Mouse (Mus musculus) hindbrain, embryonic 13.5 days (tissue): ENCODE data around the gene Shc3. TPM values are rescaled to one million over a fixed set of nuclear protein-coding genes. Genes with fewer than 3 reads are reported as not detected.

Experiments
- ATAC-seq: fragments of 200-750 bp; cut with Nextera tagmentation; 2 replicates; pipeline ENCODE4 v1.8.0; 2017; ENCODE audit warnings: moderate TSS enrichment; ENCODE audit not compliant: low FRiP score
- H3K27ac ChIP-seq: fragments of 300-500 bp; sonication (generic); 2 replicates; pipeline ENCODE4 v1.5.1; 2015; ENCODE audit warnings: inconsistent platforms, mild to moderate bottlenecking, moderate library complexity
- H3K27me3 ChIP-seq: fragments of 300-500 bp; sonication (generic); 2 replicates; pipeline ENCODE4 v1.6.1; 2015; ENCODE audit warnings: mild to moderate bottlenecking, inconsistent platforms
- H3K36me3 ChIP-seq: fragments of 300-500 bp; sonication (generic); 2 replicates; pipeline ENCODE4 v1.6.1; 2015; ENCODE audit warnings: mild to moderate bottlenecking, inconsistent platforms
- H3K4me1 ChIP-seq: fragments of 300-500 bp; sonication (generic); replicated peaks from 2 replicates; pipeline ENCODE4 v1.6.1; 2015; ENCODE audit warnings: inconsistent platforms
- H3K4me2 ChIP-seq: fragments of 300-500 bp; sonication (generic); 2 replicates; pipeline ENCODE4 v1.6.1; 2015; ENCODE audit warnings: inconsistent platforms, mild to moderate bottlenecking, moderate library complexity
- H3K4me3 ChIP-seq: fragments of 300-500 bp; sonication (generic); 2 replicates; pipeline ENCODE4 v1.5.1; 2015; ENCODE audit warnings: mild to moderate bottlenecking, inconsistent platforms
- H3K9ac ChIP-seq: fragments of 300-500 bp; sonication (generic); 2 replicates; pipeline ENCODE4 v1.6.1; 2015; ENCODE audit warnings: mild to moderate bottlenecking, inconsistent platforms
- H3K9me3 ChIP-seq: fragments of 300-500 bp; sonication (generic); 2 replicates; pipeline ENCODE4 v1.6.1; 2016; ENCODE audit warnings: inconsistent platforms
- WGBS: fragments of 180-500 bp; shearing (Covaris S2); methylation state at CpG from one replicate; pipeline ENCODE4 v1.1.7; 2015; 5-methylcytosine and 5-hydroxymethylcytosine counted together
- polyA plus RNA-seq: library from polyadenylated mRNA; unstranded; fragments of >200 nt; fragmentation: Nextera tagmentation; extraction: Ambion mirVana; gene quantifications from 2 replicates; pipeline ENCODE4 v1.2.1, GENCODE M21; 2015

Shc3 gene
- polyA plus RNA-seq, 1 experiment from 2014 or later: 4.2 TPM

DNA sequence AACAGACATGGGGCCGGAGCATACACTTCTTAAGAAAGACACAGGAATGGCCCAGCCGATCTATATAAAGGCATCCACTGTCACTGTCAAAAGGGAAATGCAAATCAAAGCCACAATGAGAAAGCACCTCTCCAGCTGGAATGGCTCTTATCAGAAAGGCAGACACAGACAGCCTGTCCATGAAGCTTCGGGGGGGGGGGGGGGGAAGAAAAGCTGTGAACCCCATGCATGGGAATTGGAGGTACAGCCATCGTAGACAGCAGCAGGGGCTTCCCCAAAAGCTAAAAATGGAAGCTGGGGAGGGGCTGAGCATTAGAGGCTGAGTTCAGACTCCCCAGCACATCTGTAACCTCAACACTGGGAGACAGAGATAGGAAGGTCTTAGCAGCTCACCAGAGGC lies 181.3 kb downstream of the Shc3 start:
- Histone ChIP-seq H3K27ac (no peak overlapping the region), H3K4me3 (no peak overlapping the region), H3K36me3 (no peaks in the 10 kb centered on the region), H3K9ac (no peak overlapping the region), H3K9me3 (no peaks in the 10 kb centered on the region), H3K4me2 (no peak overlapping the region), H3K27me3 (no peaks in the 10 kb centered on the region), H3K4me1 (peaks cover 3% of the 10 kb centered on the region)
- ATAC-seq: no peak
- 48% methylated on average over 4 of the region's 4 CpGs for WGBS

DNA sequence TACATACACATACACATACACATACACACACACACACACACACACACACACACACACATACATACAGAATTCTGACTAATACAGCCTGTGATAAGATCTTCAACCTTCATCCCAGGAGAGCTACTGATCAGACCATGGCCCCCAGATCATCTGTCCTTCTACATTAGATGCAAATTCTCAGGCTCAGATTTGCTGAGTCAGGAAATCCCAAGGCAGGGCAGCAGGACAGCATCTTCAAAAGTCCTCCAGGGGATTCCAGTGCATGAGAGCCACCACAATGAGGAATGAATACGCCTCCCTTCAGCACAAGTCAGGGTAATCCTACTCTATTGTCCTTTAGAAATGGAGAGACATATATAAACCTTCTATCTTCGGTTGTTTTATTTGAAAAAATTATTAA lies 184.3 kb downstream of the Shc3 start:
- Histone ChIP-seq H3K27ac (no peak overlapping the region), H3K9ac (no peak overlapping the region), H3K9me3 (no peaks in the 10 kb centered on the region), H3K4me3 (no peak overlapping the region), H3K27me3 (no peaks in the 10 kb centered on the region), H3K4me1 (peaks cover 3% of the 10 kb centered on the region), H3K36me3 (no peaks in the 10 kb centered on the region), H3K4me2 (no peak overlapping the region)
- WGBS: 74% methylated on average over 2 of the region's 2 CpGs
- no peak for ATAC-seq

DNA sequence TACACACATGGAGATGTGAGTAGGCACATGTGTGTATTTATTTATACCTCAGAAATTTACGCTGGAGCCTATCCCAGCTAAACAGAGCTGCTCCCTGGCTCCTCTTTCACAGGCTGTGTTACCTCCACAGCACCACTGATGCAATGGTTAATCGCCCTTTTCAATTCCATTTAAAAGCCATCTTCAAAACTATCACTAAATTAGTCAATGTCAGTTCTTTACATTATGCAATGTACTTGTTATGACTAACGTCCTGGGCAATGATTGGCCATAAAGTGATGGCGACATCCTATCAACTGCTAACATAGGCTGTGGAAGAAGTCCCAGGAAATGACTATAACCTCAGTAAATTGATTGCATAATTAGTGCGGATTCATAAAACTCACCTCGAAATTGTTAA lies 187.7 kb downstream of the Shc3 start:
- WGBS: 91% methylated on average over 6 of the region's 6 CpGs
- no peaks in the 10 kb centered on the region for H3K27me3 ChIP-seq
- no peak overlapping the region for H3K4me3 ChIP-seq

More for the DNA sequence above, 187.7 kb downstream of the Shc3 start:
- no peaks in the 10 kb centered on the region for H3K9me3 ChIP-seq
- peaks cover 19% of the 10 kb centered on the region for H3K4me1 ChIP-seq
- H3K27ac ChIP-seq: no peak overlapping the region
- H3K9ac ChIP-seq: no peak overlapping the region
- ATAC-seq: no peak
- H3K36me3 ChIP-seq: no peaks in the 10 kb centered on the region
- H3K4me2 ChIP-seq: no peak overlapping the region

Other genes with a start within 250 kb of the Shc3 start
- gene S1pr3, start 160.8 kb downstream of the Shc3 start, polyA plus RNA-seq: 14.1 TPM in 2 replicates
- gene Cks2, start 75.8 kb upstream of the Shc3 start, polyA plus RNA-seq: 76.0 and 78.7 TPM in 2 replicates
- 31.9 and 33.1 TPM in 2 replicates for gene Secisbp2, start 82.3 kb upstream of the Shc3 start, polyA plus RNA-seq
- gene Sema4d, start 224.3 kb upstream of the Shc3 start, polyA plus RNA-seq: 10.5 and 10.9 TPM in 2 replicates